Mouse (Mus musculus): ENCODE data around the gene Zfp704. TPM values are rescaled to one million over a fixed set of nuclear protein-coding genes. Genes with fewer than 3 reads are reported as not detected.

Gene Zfp704
- polyA plus RNA-seq, 1 experiment from 2014 or later, result 8.9 TPM

GRCm38 (mm10) chr3:9456380-9456890, 153.4 kb downstream of the Zfp704 start:
- WGBS, result 66% methylated on average over 10 of the region's 10 CpGs
- Histone ChIP-seq H3K4me3 (ENCODE audit: low read depth, low read length) (no peak overlapping the region), H3K4me2 (ENCODE audit: low read length) (no peak overlapping the region), H3K9ac (ENCODE audit: low read length) (no peak overlapping the region), H3K9me3 (replicated peaks; ENCODE audit: control insufficient read depth, low read length) (no peaks in the 10 kb centered on the region), H3K27ac (ENCODE audit: low read depth, low read length) (no peak overlapping the region), H3K36me3 (ENCODE audit: control insufficient read depth, insufficient read depth, low read length) (no peaks in the 10 kb centered on the region), H3K4me1 (ENCODE audit: control insufficient read depth, insufficient read depth, low read length) (no peaks in the 10 kb centered on the region), H3K27me3 (replicated peaks; ENCODE audit: control insufficient read depth, insufficient read depth, low read length) (no peaks in the 10 kb centered on the region)
- DNase-seq (ENCODE audit: low spot score) (no peak), ATAC-seq (no peak)

GRCm38 (mm10) chr3:9455351-9455750, 154.5 kb downstream of the Zfp704 start:
- no peak overlapping the region for H3K4me3 ChIP-seq (ENCODE audit: low read depth, low read length)
- H3K36me3 ChIP-seq (ENCODE audit: control insufficient read depth, insufficient read depth, low read length), result no peaks in the 10 kb centered on the region
- H3K4me2 ChIP-seq (ENCODE audit: low read length), result no peak overlapping the region
- WGBS, result 83% methylated on average over 5 of the region's 5 CpGs
- no peaks in the 10 kb centered on the region for H3K27me3 ChIP-seq (replicated peaks; ENCODE audit: control insufficient read depth, insufficient read depth, low read length)
- DNase-seq (ENCODE audit: low spot score) (no peak), ATAC-seq (no peak)
- H3K9ac ChIP-seq (ENCODE audit: low read length), result no peak overlapping the region
- H3K4me1 ChIP-seq (ENCODE audit: control insufficient read depth, insufficient read depth, low read length), result no peaks in the 10 kb centered on the region
- H3K9me3 ChIP-seq (replicated peaks; ENCODE audit: control insufficient read depth, low read length), result no peaks in the 10 kb centered on the region
- no peak overlapping the region for H3K27ac ChIP-seq (ENCODE audit: low read depth, low read length)

GRCm38 (mm10) chr3:9454556-9455330, 155.1 kb downstream of the Zfp704 start:
- H3K4me2 ChIP-seq (ENCODE audit: low read length), result no peak overlapping the region
- ATAC-seq (no peak), DNase-seq (ENCODE audit: low spot score) (no peak)
- WGBS, result 89% methylated on average over 8 of the region's 8 CpGs
- H3K9me3 ChIP-seq (replicated peaks; ENCODE audit: control insufficient read depth, low read length), result no peaks in the 10 kb centered on the region
- no peak overlapping the region for H3K27ac ChIP-seq (ENCODE audit: low read depth, low read length)
- H3K4me3 ChIP-seq (ENCODE audit: low read depth, low read length), result no peak overlapping the region
- no peak overlapping the region for H3K9ac ChIP-seq (ENCODE audit: low read length)
- no peaks in the 10 kb centered on the region for H3K4me1 ChIP-seq (ENCODE audit: control insufficient read depth, insufficient read depth, low read length)
- no peaks in the 10 kb centered on the region for H3K36me3 ChIP-seq (ENCODE audit: control insufficient read depth, insufficient read depth, low read length)
- no peaks in the 10 kb centered on the region for H3K27me3 ChIP-seq (replicated peaks; ENCODE audit: control insufficient read depth, insufficient read depth, low read length)

GRCm38 (mm10) chr3:9450521-9450920, 159.4 kb downstream of the Zfp704 start:
- Histone ChIP-seq H3K27ac (ENCODE audit: low read depth, low read length) (no peak overlapping the region), H3K9me3 (replicated peaks; ENCODE audit: control insufficient read depth, low read length) (no peaks in the 10 kb centered on the region), H3K4me2 (ENCODE audit: low read length) (no peak overlapping the region), H3K27me3 (replicated peaks; ENCODE audit: control insufficient read depth, insufficient read depth, low read length) (no peaks in the 10 kb centered on the region), H3K9ac (ENCODE audit: low read length) (no peak overlapping the region), H3K4me3 (ENCODE audit: low read depth, low read length) (no peak overlapping the region), H3K4me1 (ENCODE audit: control insufficient read depth, insufficient read depth, low read length) (no peaks in the 10 kb centered on the region), H3K36me3 (ENCODE audit: control insufficient read depth, insufficient read depth, low read length) (peaks cover 14% of the 10 kb centered on the region)
- 96% methylated on average over 12 of the region's 12 CpGs for WGBS
- DNase-seq (ENCODE audit: low spot score), result no peak
- no peak for ATAC-seq

- no peak overlapping the region; the same call in 1 of the 2 replicates for H3K9ac ChIP-seq (ENCODE audit: low read length)
- peaks cover 18% of the 10 kb centered on the region for H3K36me3 ChIP-seq (ENCODE audit: control insufficient read depth, insufficient read depth, low read length)
- no peaks in the 10 kb centered on the region for H3K27me3 ChIP-seq (replicated peaks; ENCODE audit: control insufficient read depth, insufficient read depth, low read length)
- DNase-seq (ENCODE audit: low spot score) (peak; percentile 17), ATAC-seq (peak; percentile 55; the same call in 1 of the 2 replicates)
- no peaks in the 10 kb centered on the region for H3K9me3 ChIP-seq (replicated peaks; ENCODE audit: control insufficient read depth, low read length)
- H3K4me3 ChIP-seq (ENCODE audit: low read depth, low read length), result no peak overlapping the region
- no peaks in the 10 kb centered on the region for H3K4me1 ChIP-seq (ENCODE audit: control insufficient read depth, insufficient read depth, low read length)
- 54% methylated on average over 7 of the region's 7 CpGs for WGBS
- no peak overlapping the region for H3K4me2 ChIP-seq (ENCODE audit: low read length)
- H3K27ac ChIP-seq (ENCODE audit: low read depth, low read length), result peak overlapping the region; percentile 39; the same call in 1 of the 2 replicates
Measured at GRCm38 (mm10) chr3:9449261-9450007, 160.5 kb downstream of the Zfp704 start.

- Histone ChIP-seq H3K4me3 (ENCODE audit: low read depth, low read length) (no peak overlapping the region), H3K4me2 (ENCODE audit: low read length) (no peak overlapping the region), H3K27ac (ENCODE audit: low read depth, low read length) (no peak overlapping the region), H3K27me3 (replicated peaks; ENCODE audit: control insufficient read depth, insufficient read depth, low read length) (no peaks in the 10 kb centered on the region), H3K36me3 (ENCODE audit: control insufficient read depth, insufficient read depth, low read length) (peaks cover 25% of the 10 kb centered on the region), H3K9ac (ENCODE audit: low read length) (no peak overlapping the region), H3K4me1 (ENCODE audit: control insufficient read depth, insufficient read depth, low read length) (no peaks in the 10 kb centered on the region), H3K9me3 (replicated peaks; ENCODE audit: control insufficient read depth, low read length) (no peaks in the 10 kb centered on the region)
- DNase-seq (ENCODE audit: low spot score), result no peak
- no peak for ATAC-seq
- WGBS, result 91% methylated on average over 5 of the region's 5 CpGs
Measured at GRCm38 (mm10) chr3:9448541-9448940, 161.3 kb downstream of the Zfp704 start.

GRCm38 (mm10) chr3:9444558-9444957, 165.3 kb downstream of the Zfp704 start:
- DNase-seq (ENCODE audit: low spot score), result no peak
- Histone ChIP-seq H3K9me3 (replicated peaks; ENCODE audit: control insufficient read depth, low read length) (no peaks in the 10 kb centered on the region), H3K4me2 (ENCODE audit: low read length) (no peak overlapping the region), H3K9ac (ENCODE audit: low read length) (no peak overlapping the region), H3K27ac (ENCODE audit: low read depth, low read length) (no peak overlapping the region), H3K4me3 (ENCODE audit: low read depth, low read length) (no peak overlapping the region), H3K27me3 (replicated peaks; ENCODE audit: control insufficient read depth, insufficient read depth, low read length) (no peaks in the 10 kb centered on the region), H3K36me3 (ENCODE audit: control insufficient read depth, insufficient read depth, low read length) (peaks cover 25% of the 10 kb centered on the region), H3K4me1 (ENCODE audit: control insufficient read depth, insufficient read depth, low read length) (no peaks in the 10 kb centered on the region)
- WGBS, result 83% methylated on average over 5 of the region's 5 CpGs
- no peak for ATAC-seq

GRCm38 (mm10) chr3:9443981-9444380, 165.9 kb downstream of the Zfp704 start:
- DNase-seq (ENCODE audit: low spot score) (no peak), ATAC-seq (no peak)
- peaks cover 30% of the 10 kb centered on the region for H3K36me3 ChIP-seq (ENCODE audit: control insufficient read depth, insufficient read depth, low read length)
- no peaks in the 10 kb centered on the region for H3K9me3 ChIP-seq (replicated peaks; ENCODE audit: control insufficient read depth, low read length)
- no peaks in the 10 kb centered on the region for H3K27me3 ChIP-seq (replicated peaks; ENCODE audit: control insufficient read depth, insufficient read depth, low read length)
- H3K4me3 ChIP-seq (ENCODE audit: low read depth, low read length), result no peak overlapping the region
- no peak overlapping the region for H3K9ac ChIP-seq (ENCODE audit: low read length)
- no peaks in the 10 kb centered on the region for H3K4me1 ChIP-seq (ENCODE audit: control insufficient read depth, insufficient read depth, low read length)
- WGBS, result 93% methylated on average over 7 of the region's 7 CpGs
- H3K4me2 ChIP-seq (ENCODE audit: low read length), result no peak overlapping the region
- no peak overlapping the region for H3K27ac ChIP-seq (ENCODE audit: low read depth, low read length)

- H3K27me3 ChIP-seq (replicated peaks; ENCODE audit: control insufficient read depth, insufficient read depth, low read length), result no peaks in the 10 kb centered on the region
- peaks cover 35% of the 10 kb centered on the region for H3K36me3 ChIP-seq (ENCODE audit: control insufficient read depth, insufficient read depth, low read length)
- ATAC-seq, result no peak
- DNase-seq (ENCODE audit: low spot score), result no peak
- H3K27ac ChIP-seq (ENCODE audit: low read depth, low read length), result no peak overlapping the region
- H3K4me3 ChIP-seq (ENCODE audit: low read depth, low read length), result no peak overlapping the region
- no peaks in the 10 kb centered on the region for H3K9me3 ChIP-seq (replicated peaks; ENCODE audit: control insufficient read depth, low read length)
- 76% methylated on average over 2 of the region's 2 CpGs for WGBS
- H3K4me2 ChIP-seq (ENCODE audit: low read length), result no peak overlapping the region
- H3K9ac ChIP-seq (ENCODE audit: low read length), result no peak overlapping the region
- H3K4me1 ChIP-seq (ENCODE audit: control insufficient read depth, insufficient read depth, low read length), result no peaks in the 10 kb centered on the region
Measured at GRCm38 (mm10) chr3:9443476-9443875, 166.4 kb downstream of the Zfp704 start.

Data from forebrain, embryonic 14.5 days (tissue).